Mouse (Mus musculus) sigmoid colon, adult 10 weeks (tissue): ENCODE data around the gene Gpr142. TPM values are rescaled to one million over a fixed set of nuclear protein-coding genes. Genes with fewer than 3 reads are reported as not detected.

Experiments used
- polyA plus RNA-seq: library from polyadenylated mRNA; stranded (reverse); fragments of 350-450 nt; fragmentation: Illumina TruSeq; extraction: RNeasy Lipid Tissue Mini Kit (QIAGEN cat#74804); gene quantifications from one replicate; pipeline ENCODE4 v1.2.3, GENCODE M21; 2014; ENCODE audit warnings: low read depth, low replicate concordance

The Gpr142 gene
- polyA plus RNA-seq, result not detected

GRCm38 (mm10) chr11:114798624-114799023 is at the start of gene Gpr142:
Gene Gpr142 (plus strand): TSS chr11:114798924.

GRCm38 (mm10) chr11:114764820-114765818 is 33.6 kb upstream of the Gpr142 start, which contains the start of gene Kif19a:
Gene Kif19a (plus strand): TSS chr11:114765388.

GRCm38 (mm10) chr11:114795848-114796322 is 2.8 kb upstream of the Gpr142 start, which contains the start of gene Btbd17:
Gene Btbd17 (minus strand): TSS chr11:114795945.

GRCm38 (mm10) chr11:114850452-114851268 is 51.9 kb downstream of the Gpr142 start, which contains the start of gene Gprc5c:
Gene Gprc5c (plus strand): TSS chr11:114851152.

Other genes with a start within 250 kb of the Gpr142 start
- 172 TPM for gene Rpl38, start 130.4 kb upstream of the Gpr142 start, polyA plus RNA-seq
- gene Ttyh2, start 123.5 kb upstream of the Gpr142 start, polyA plus RNA-seq, result 0.82 TPM
- gene Dnaic2, start 71.5 kb upstream of the Gpr142 start, polyA plus RNA-seq, result not detected
- gene Kif19a, start 33.5 kb upstream of the Gpr142 start, polyA plus RNA-seq, result not detected
- gene Btbd17, start 3.0 kb upstream of the Gpr142 start, polyA plus RNA-seq, result not detected
- gene Gprc5c, start 52.2 kb downstream of the Gpr142 start, polyA plus RNA-seq, result 0.22 TPM
- gene Cd300a, start 91.1 kb downstream of the Gpr142 start, polyA plus RNA-seq, result 0.76 TPM
- gene Cd300lb, start 135.5 kb downstream of the Gpr142 start, polyA plus RNA-seq, result 0.73 TPM
- gene Cd300c, start 170.2 kb downstream of the Gpr142 start, polyA plus RNA-seq, result not detected
- 2.2 TPM for gene Cd300ld, start 191.0 kb downstream of the Gpr142 start, polyA plus RNA-seq
- gene Cd300c2, start 203.0 kb downstream of the Gpr142 start, polyA plus RNA-seq, result 0.82 TPM
- gene Cd300ld2, start 217.3 kb downstream of the Gpr142 start, polyA plus RNA-seq, result not detected
- gene Cd300ld4, start 228.1 kb downstream of the Gpr142 start, polyA plus RNA-seq, result not detected
- gene Cd300ld5, start 238.8 kb downstream of the Gpr142 start, polyA plus RNA-seq, result 1.5 TPM
- gene Cd300ld3, start 249.5 kb downstream of the Gpr142 start, polyA plus RNA-seq, result 1.5 TPM